8 mouse cellular contexts compared by ENCODE assay signal in genomic region chr2:128179126-128179807, GRCm38 (mm10). TPM values are rescaled to one million over a fixed set of nuclear protein-coding genes. Genes with fewer than 3 reads are reported as not detected.
DNase-seq lines count a peak whose midpoint lies in the region.

No protein-coding gene starts in this region.

- intact Hi-C loops in left cerebral cortex, postnatal 4 days (cut with DNase I) = no loop called here

- peak; percentile 79 to 90 for DNase-seq in adrenal gland, adult (ENCODE audit: inconsistent age in 2 of 2, low spot score in 1 of 2)
- no peak for DNase-seq in adrenal gland, postnatal 4 days (ENCODE audit: low spot score in 2 of 2)
- peak; percentile 51 for DNase-seq in left cerebral cortex, postnatal 4 days
- no peak for DNase-seq in left cerebral cortex, adult 8-10 months (ENCODE audit: low spot score in 2 of 2)
- DNase-seq in heart, postnatal 4 days = peak; percentile 34
- DNase-seq in lung, postnatal 4 days = peak; percentile 42 to 43
- no peak for DNase-seq in urinary bladder, adult 2 months (ENCODE audit: low spot score)
- no peak for DNase-seq in right cerebral cortex, adult 2 months (ENCODE audit: low spot score in 2 of 2)

RNA-seq across cellular contexts. Expression of gene Bcl2l11, which starts 53.4 kb away (rescaled TPM):
- 10 to 100 TPM; 37.2 to 37.7 TPM for total RNA-seq in adrenal gland, postnatal 4 days (2021)
- 1 to 10 TPM; 7.1 to 8.9 TPM for total RNA-seq in left cerebral cortex, postnatal 4 days (2021)
- total RNA-seq in left cerebral cortex, adult 8-10 months (2022) = 1 to 10 TPM; 5.2 to 5.9 (median 5.4) TPM
- total RNA-seq in heart, postnatal 4 days (2021) = 10 to 100 TPM; 28.2 to 29.9 TPM
- polyA plus RNA-seq in urinary bladder, adult 2 months (2012; rRNA removed) = 13.4 and 14.4 TPM in 2 replicates

Comparison
In these comparisons a context has a peak if more than half of its experiments do, and no peak if none do; other contexts are left out.
1. DNase-seq: peak in adrenal gland, adult (2 of 2), left cerebral cortex, postnatal 4 days (single experiment), heart, postnatal 4 days (single experiment) and lung, postnatal 4 days (2 of 2); none in adrenal gland, postnatal 4 days (0 of 2), left cerebral cortex, adult 8-10 months (0 of 2), urinary bladder, adult 2 months (single experiment) and right cerebral cortex, adult 2 months (0 of 2).